Mouse (Mus musculus) MN1 (cell line): Measurements from ENCODE around the gene Zfp462.
A peak's percentile ranks its signal among the peaks of the same experiment; 100 is the strongest.
"Not testable (repeated sequence)": the region's sequence is repeated elsewhere in the genome, so short reads cannot be mapped to it uniquely, and the experiment has no call there.

ENCODE experiments used
- DNase-seq: peaks from one replicate; pipeline ENCODE4 v3.0.0-alpha.2; 2016; ENCODE audit warnings: low spot score

The Zfp462 gene

GRCm38 (mm10) chr4:54950866-54951265 is 6.0 kb downstream of the Zfp462 start:
- DNase-seq, result no peak

DNA sequence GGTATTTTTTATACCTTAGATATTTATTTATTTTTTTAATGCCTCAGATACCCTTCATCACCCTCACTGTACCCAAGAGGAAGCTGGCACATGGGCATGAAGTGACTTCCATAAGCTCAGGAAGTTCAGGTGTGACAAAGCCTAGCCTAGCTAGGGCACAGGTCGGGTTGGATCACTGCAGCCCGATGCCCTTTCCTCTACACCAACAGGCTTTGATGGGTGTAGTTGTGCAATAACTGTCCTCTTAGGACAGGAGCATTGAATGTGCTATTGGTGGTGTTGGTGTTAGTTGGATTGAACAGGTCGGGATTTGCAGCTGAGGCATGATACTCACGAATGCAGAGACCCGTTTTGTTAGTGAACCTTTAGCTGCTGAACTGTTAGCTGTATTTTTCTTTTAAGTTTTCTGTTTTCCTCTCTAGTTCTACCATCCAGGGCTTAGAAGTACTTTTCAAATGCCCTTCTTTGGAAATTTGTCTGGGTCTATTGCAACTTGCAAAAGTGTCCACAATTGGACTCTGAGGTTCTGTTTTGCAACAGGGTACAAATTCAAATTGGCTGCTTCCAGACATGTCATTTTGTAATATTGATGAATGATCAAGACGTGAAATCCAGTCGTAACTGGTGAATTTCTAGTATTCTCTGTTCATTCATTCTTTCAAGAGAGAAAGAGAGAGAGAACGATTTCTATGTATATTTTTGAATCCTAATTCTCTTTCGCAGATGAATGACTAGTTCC is 9.0 kb downstream of the Zfp462 start:
- DNase-seq, result no peak

DNA sequence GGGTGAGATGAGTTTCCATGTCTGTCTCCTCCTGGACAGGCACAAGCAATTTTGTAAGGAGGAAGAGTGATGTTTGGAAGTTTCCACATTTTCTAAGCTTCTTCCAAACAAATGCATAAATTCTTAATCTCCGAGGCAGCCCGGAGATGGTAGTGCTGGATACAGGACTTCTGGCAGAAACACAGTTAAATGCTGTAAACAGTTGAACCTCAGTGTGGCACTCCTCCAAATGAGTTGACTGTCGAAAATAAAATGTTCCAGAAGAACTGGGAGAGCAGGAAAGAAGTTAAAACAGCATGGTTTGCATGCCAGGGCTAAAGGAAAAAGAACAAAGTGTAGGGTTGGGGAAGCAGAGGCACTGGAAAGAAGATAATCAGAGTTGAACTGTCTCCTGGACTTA is 9.6 kb downstream of the Zfp462 start:
- DNase-seq, result no peak

GRCm38 (mm10) chr4:54960776-54961175 is 15.9 kb downstream of the Zfp462 start:
- no peak for DNase-seq

GRCm38 (mm10) chr4:54962141-54962540 is 17.3 kb downstream of the Zfp462 start:
- DNase-seq, result no peak

- DNase-seq, result no peak
These were observed 18.7 kb downstream of the Zfp462 start for GRCm38 (mm10) chr4:54963551-54963950.

GRCm38 (mm10) chr4:54965169-54965695 is 20.4 kb downstream of the Zfp462 start:
- DNase-seq, result no peak

DNA sequence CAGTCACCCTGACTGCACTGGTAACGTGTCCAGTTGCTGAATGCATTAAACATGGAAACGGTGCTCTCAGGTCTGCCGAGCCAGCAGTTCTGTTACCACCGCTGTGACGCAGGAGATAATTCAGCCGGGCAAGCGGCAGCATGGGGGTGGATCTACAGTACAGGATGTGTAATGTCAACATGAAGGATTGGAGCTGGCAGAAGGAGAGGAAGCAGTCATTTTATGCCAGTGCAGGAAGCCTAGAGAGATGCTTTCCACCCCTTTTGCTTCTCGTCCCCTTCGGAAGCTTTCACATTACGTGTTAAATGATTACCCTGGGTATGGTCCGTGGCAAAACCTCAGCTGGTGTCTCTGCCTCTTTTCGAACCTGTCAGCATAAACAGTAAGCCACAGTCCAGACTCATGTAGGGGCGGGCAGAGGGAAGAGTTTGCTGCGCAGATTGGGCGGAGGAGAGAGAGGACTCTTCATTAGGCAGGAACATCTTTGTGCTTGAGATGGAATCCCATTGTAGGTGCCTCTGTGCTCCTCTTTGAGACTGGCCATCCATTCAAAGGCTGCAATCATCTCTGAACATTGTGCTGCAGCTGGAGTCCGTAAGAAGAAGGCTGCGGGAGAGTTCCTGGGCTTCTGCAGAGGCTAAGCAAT is 21.4 kb downstream of the Zfp462 start:
- peak; percentile 18 for DNase-seq

- no peak for DNase-seq
These were observed 22.3 kb downstream of the Zfp462 start for GRCm38 (mm10) chr4:54967166-54967565.

DNA sequence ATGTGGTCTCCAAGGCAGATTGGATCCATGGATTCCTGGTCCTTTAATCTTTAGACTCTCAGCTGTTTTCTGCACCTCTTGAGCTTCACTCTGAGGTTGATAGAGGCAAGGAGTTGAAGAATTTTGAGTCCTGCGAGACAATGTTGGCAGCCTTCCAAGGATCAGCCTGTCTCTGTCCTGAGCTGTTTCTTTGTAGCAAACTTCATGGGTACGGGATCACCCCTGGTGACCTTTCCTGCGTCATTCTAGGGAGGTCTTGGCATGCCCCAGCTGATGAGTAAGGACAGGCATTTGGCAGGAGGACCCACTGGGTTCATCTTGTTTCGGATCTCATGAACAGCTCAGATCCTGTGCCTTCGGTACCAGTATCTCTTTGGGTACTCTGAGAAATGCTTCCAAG is 22.9 kb downstream of the Zfp462 start:
- DNase-seq, result no peak

GRCm38 (mm10) chr4:54969671-54970295 is 24.9 kb downstream of the Zfp462 start:
- DNase-seq, result no peak

DNA sequence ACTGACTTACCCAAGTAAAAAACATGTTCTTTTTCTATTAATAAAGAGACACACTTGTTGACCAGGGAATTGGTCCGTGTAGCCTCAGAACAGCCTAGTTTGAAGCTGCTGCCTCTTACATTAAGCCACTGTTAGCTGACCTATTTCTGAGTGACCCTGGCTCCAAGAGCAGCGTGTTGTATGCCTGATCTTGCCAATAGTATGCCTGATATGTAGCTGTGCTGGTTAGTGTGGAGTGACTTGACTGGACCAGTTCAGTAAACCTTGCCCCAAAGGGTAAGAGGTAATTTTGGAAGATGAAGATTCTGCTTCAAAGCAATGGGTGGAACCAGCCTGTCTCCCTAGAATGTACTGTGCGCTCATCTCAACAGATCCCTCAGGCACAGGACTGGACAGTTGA is 26.5 kb downstream of the Zfp462 start:
- DNase-seq, result no peak

DNA sequence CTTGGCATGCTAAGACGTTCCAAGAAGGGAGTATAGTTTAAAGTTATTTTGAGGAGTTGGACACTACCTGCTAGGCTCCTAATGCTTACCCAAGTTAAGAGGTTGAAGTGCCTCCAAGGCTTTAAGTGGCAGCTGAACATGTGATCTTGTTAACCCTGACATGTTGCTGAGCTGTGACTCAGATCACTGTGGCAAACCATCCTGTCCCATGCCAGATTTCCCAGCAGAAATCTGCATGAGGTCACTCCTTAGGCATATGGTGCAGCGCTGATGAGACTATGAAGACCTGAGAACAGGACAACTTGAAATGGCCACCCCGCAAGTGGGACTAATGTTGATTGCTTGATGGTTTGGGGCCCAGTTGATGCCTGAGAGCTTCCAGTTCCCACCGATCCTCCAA is 27.2 kb downstream of the Zfp462 start:
- no peak for DNase-seq

DNA sequence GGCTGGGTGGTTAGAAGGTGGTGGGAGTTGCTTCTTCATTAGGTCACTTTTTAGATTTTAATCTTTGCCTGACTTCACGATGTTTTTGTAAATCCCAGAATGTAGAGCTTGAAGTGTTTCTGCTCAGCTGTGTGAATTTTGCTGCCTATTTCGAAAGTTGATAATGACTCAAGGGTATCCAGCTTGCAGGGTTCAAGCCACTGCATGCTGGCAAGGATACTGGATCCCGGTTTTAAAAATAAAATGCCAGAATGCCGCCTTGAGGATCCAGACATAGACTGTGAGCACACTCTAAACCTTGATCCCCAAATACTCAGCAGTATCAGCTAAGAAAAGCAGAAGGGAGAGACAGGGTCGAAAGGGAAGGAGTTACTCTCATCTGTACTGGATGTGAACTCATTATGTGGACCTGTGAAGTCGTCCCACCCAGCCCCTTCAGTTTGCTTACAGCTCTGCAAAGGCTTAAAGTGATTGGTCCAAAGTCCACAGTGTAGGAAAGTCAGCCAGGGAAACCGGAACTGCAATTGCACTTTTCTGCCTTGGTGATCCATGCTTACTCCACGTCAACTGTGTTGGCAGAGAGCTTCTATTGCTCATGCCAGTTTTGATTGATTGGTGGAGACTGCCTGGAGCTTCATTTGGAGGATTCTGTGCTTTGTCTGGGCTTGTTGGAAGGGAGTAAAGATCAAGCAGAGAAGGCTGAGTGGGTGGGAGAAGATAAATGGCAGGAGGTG is 28.1 kb downstream of the Zfp462 start:
- no peak for DNase-seq

DNA sequence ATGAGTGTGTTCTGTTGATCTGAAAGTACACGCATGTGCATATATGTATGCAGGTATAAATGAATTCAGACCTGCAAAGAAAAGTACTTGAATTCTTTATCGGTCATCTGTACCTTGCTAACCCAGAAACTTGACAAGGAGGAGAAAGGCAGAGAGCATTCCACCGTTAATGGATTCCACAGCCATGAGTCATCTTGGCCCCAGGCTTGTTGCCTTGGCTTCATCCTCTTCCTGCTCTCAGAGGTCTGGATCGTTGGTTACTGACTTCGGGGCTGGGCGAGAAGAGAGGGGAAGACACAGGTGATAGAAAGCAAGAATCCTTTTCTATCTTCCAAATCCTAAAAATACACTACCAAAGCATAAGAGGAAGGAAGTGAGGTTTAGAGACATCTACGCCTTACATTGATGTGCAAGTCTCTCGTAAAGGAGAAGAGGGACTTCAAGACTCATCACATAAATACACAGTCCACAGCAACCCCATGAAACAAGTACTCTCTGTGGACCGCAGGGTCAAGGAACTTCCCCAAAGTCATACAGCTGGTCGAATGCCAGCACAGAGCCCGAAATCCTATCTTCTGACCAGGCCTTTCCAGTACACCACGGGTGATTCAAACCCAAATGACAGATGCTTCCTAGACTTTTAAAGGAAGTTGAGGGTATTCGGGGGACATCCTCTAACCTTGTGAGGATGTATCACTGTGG is 35.1 kb downstream of the Zfp462 start:
- peak; percentile 46 for DNase-seq

GRCm38 (mm10) chr4:54984502-54984901 is 39.7 kb downstream of the Zfp462 start:
- DNase-seq, result no peak

GRCm38 (mm10) chr4:54986671-54987070 is 41.8 kb downstream of the Zfp462 start:
- no peak for DNase-seq

- no peak for DNase-seq
These were observed 42.4 kb downstream of the Zfp462 start for GRCm38 (mm10) chr4:54987256-54987655.

- DNase-seq, result peak; percentile 34
These were observed 43.1 kb downstream of the Zfp462 start for GRCm38 (mm10) chr4:54987926-54988325.

DNA sequence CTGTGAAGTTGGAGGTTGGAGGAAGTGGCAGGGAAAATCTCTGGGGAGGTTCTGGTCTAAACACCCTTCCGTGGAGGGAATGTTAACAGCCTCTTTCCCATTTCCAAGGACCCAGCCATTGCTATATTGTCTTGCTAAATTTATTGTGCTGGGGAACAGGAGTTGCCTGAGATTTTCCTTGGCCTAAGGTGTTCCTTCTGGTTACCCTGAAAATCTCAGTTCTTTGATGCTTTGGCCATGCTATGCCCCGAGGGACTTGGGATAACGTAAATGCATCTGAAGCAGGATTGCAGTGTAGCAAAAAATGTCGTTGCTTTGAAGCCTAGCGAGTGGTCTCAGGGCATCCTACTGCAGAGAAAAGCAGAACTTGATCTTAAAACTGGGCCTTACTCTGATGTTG is 47.1 kb downstream of the Zfp462 start:
- DNase-seq, result no peak

DNA sequence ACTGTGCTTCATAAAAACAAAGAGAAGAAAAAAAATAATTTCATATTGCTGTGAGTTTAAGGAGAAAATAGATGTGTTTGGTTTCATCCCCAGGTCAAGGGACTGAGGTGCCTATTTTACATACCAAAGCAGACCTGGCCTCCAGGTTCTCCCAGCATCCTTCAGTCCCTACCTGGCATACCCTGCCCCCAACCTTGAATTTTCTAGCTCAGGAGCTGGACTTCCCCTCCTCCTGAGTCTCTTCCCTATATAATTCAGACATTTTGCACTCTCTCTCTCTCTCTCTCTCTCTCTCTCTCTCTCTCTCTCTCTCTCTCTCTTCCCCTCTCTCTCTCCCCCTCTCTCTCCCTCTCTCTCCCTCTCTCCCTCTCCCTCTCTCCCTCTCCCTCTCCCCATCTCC is 48.2 kb downstream of the Zfp462 start:
- not testable (repeated sequence) for DNase-seq

- DNase-seq, result no peak
These were observed 50.4 kb downstream of the Zfp462 start for GRCm38 (mm10) chr4:54995258-54995657.
